Mouse (Mus musculus): ENCODE measurements around the gene Slc22a13. TPM values are rescaled to one million over a fixed set of nuclear protein-coding genes. Genes with fewer than 3 reads are reported as not detected.

The Slc22a13 gene
- total RNA-seq, 2 experiments from 2014 or later: not detected

Other genes with a start within 250 kb of the Slc22a13 start
- under 1 TPM in 1 of 2 experiments, not detected in 1; 0.23 TPM for gene Vill, start 156.3 kb downstream of the Slc22a13 start, total RNA-seq (2021)
- gene Plcd1, start 115.6 kb downstream of the Slc22a13 start, total RNA-seq (2021): 1 to 10 TPM; 5.5 to 6.3 TPM
- gene Dlec1, start 106.6 kb downstream of the Slc22a13 start, total RNA-seq (2021): not detected
- gene Acaa1b, start 52.0 kb downstream of the Slc22a13 start, total RNA-seq (2021): 1 to 10 TPM; 1.2 to 1.5 TPM
- not detected for gene Gm47289, start 49.9 kb downstream of the Slc22a13 start, total RNA-seq (2021)
- gene Oxsr1, start 113.3 kb upstream of the Slc22a13 start, total RNA-seq (2021): 10 to 100 TPM; 65.3 to 67.3 TPM
- 10 to 100 TPM; 35.4 to 35.6 TPM for gene Acaa1a, start 130.6 kb upstream of the Slc22a13 start, total RNA-seq (2021)
- gene Myd88, start 132.3 kb upstream of the Slc22a13 start, total RNA-seq (2021): 1 to 10 TPM; 4.8 to 6.6 TPM
- gene Xylb, start 148.3 kb upstream of the Slc22a13 start, total RNA-seq (2021): under 1 TPM; 0.09 to 0.38 TPM
- not detected for gene Slc22a14, start 156.5 kb upstream of the Slc22a13 start, total RNA-seq (2021)
- 10 to 100 TPM; 12.4 to 14.1 TPM for gene Acvr2b, start 193.0 kb upstream of the Slc22a13 start, total RNA-seq (2021)
- 1 to 10 TPM; 1.6 TPM for gene Exog, start 235.8 kb upstream of the Slc22a13 start, total RNA-seq (2021)